Mouse (Mus musculus) hindbrain, embryonic 16.5 days (tissue): ENCODE measurements around the gene Ctf2. TPM values are rescaled to one million over a fixed set of nuclear protein-coding genes. Genes with fewer than 3 reads are reported as not detected.

Source experiments
- ATAC-seq: fragments of 200-750 bp; cut with Nextera tagmentation; 2 replicates; pipeline ENCODE4 v1.8.0; 2017; ENCODE audit warnings: moderate TSS enrichment, moderate library complexity
- H3K27ac ChIP-seq: fragments of 300-500 bp; sonication (generic); 2 replicates; pipeline ENCODE4 v1.5.1; 2014; ENCODE audit warnings: low read depth, mild to moderate bottlenecking, control low read depth, low read length, moderate library complexity
- H3K27me3 ChIP-seq: fragments of 300-500 bp; sonication (generic); replicated peaks from 2 replicates; pipeline ENCODE4 v1.6.1; 2014; ENCODE audit warnings: low read length; ENCODE audit not compliant: control insufficient read depth, insufficient read depth
- H3K36me3 ChIP-seq: fragments of 300-500 bp; sonication (generic); 2 replicates; pipeline ENCODE4 v1.6.1; 2014; ENCODE audit warnings: mild to moderate bottlenecking, low read length, moderate library complexity, mixed read lengths; ENCODE audit not compliant: control insufficient read depth, insufficient read depth
- H3K4me1 ChIP-seq: fragments of 300-500 bp; sonication (generic); 2 replicates; pipeline ENCODE4 v1.6.1; 2014; ENCODE audit warnings: low read depth, low read length; ENCODE audit not compliant: control insufficient read depth, insufficient read depth
- H3K4me2 ChIP-seq: fragments of 300-500 bp; sonication (generic); 2 replicates; pipeline ENCODE4 v1.6.1; 2014; ENCODE audit warnings: mild to moderate bottlenecking, low read length, control low read depth, moderate library complexity
- H3K4me3 ChIP-seq: fragments of 300-500 bp; sonication (generic); 2 replicates; pipeline ENCODE4 v1.5.1; 2014; ENCODE audit warnings: mild to moderate bottlenecking, low read length, control low read depth, moderate library complexity
- H3K9ac ChIP-seq: fragments of 300-500 bp; sonication (generic); 2 replicates; pipeline ENCODE4 v1.6.1; 2014; ENCODE audit warnings: low read depth, mild to moderate bottlenecking, control low read depth, low read length, moderate library complexity
- H3K9me3 ChIP-seq: fragments of 300-500 bp; sonication (generic); 2 replicates; pipeline ENCODE4 v1.6.1; 2014; ENCODE audit warnings: mild to moderate bottlenecking, low read length, moderate library complexity; ENCODE audit not compliant: control insufficient read depth
- WGBS: fragments of 180-500 bp; shearing (Covaris S2); extraction: QIAGEN DNeasy Blood & Tissue Kit; methylation state at CpG from one replicate; pipeline ENCODE4 v1.1.7; 2014; 5-methylcytosine and 5-hydroxymethylcytosine counted together
- polyA plus RNA-seq: library from polyadenylated mRNA; unstranded; fragments of >200 nt; fragmentation: Nextera tagmentation; extraction: Ambion mirVana; gene quantifications from 2 replicates; pipeline ENCODE4 v1.2.1, GENCODE M21; 2015

Gene Ctf2
- polyA plus RNA-seq, 1 experiment from 2014 or later = 0.20 TPM

DNA sequence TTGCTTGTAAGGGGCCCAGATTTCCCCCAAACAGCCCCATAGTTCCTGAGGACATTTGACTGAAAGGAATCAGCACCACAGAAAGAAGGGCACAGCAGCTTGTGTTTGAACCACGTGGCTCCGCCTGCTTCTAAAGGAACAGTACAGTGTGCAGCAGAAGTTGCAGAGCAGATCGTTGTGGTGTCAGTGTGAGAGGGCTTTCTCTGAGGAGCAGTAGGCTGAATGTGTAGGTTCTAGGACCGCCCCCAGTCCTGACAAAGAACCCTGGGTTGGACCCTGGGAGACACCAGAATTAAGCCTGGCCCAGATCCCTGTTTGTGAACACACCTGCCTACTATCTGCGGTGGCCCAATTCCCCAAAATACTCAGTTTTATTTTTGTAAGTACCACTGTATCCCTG is 39.3 kb upstream of the Ctf2 start:
- Histone ChIP-seq H3K4me1 (peaks cover 23% of the 10 kb centered on the region), H3K9ac (no peak overlapping the region), H3K27me3 (no peaks in the 10 kb centered on the region), H3K9me3 (no peaks in the 10 kb centered on the region), H3K4me3 (no peak overlapping the region), H3K27ac (no peak overlapping the region), H3K4me2 (no peak overlapping the region), H3K36me3 (peaks cover 8% of the 10 kb centered on the region)
- 71% methylated on average over 5 of the region's 5 CpGs for WGBS
- ATAC-seq = no peak

DNA sequence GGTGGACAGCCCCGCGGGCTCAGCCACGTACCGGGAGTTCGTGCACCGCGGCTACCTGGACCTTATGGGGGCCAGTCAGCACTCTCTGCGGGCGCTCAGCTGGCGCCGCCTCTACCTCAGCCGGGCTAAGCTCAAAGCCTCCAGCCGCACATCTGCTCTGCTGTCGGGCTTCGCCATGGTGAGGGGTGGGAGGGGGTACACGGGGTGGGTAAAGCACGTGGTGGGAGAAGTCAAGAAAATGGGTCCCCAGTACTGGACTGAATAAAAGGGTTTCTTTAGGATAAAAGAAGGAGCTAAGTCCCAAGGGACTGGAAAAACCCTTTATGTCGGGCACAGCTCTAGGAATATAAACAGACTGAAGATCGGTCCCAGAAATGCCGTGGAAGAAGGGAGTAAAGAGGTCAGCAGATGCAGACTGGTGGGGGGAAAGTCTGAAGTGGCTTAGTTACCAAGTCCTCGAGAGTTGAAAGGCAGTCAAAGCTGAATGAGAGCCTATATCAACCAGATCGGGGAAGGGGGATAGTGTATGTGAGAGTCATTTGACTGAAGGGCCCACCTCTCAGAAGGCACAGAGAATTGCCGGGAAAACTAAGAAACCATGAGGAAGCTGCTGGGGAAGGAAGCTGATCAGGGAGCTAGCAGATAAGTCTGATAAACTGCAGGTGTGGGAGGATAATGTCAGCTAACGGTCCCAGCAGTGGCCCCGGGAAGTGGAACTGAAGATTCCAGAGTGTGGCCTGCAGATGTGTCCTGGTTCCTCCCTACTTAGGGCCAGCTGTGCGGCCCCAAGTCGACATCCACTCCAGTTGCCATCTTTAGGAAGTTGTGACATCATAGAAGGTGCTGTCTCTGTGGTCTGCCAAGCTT is 38.3 kb upstream of the Ctf2 start:
- peaks cover 15% of the 10 kb centered on the region for H3K36me3 ChIP-seq
- H3K27ac ChIP-seq = peak overlapping the region; percentile 81

DNA sequence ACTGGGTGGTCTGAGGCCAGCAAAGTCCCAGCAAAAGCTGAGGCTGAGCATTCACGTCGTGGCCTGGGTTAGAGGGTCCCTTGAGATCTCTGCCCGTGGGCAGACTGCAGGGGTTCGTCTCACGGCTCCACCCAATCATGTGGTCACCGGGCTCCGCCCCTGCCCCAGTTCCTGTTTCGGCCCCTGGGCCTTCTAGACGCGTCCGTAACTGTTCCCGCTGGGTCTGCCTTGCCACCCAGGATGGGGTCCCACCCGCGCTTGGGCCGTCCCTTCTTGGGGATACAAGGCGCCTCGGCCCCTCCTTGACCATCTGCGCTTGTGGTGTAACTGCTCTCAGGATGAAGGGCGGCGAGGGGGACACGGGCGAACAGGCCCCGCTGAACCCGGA is 37.7 kb upstream of the Ctf2 start, which contains the start of gene Orai3:
Orai3 (plus strand) TSS at position 165 of the 388 bp plus-strand sequence.
- peak within 1 kb of the TSS; percentile 68 for H3K4me2 ChIP-seq
- H3K27me3 ChIP-seq = no peaks in the 10 kb centered on the region
- peaks cover 15% of the 10 kb centered on the region for H3K36me3 ChIP-seq
- peak within 1 kb of the TSS; percentile 68 for H3K9ac ChIP-seq
- 0% methylated on average over 24 of the region's 24 CpGs for WGBS
- H3K9me3 ChIP-seq = no peaks in the 10 kb centered on the region
- ATAC-seq = peak; percentile 57
- H3K4me3 ChIP-seq = peak within 1 kb of the TSS; percentile 50
- peak within 1 kb of the TSS; percentile 81 for H3K27ac ChIP-seq
- peaks cover 23% of the 10 kb centered on the region for H3K4me1 ChIP-seq

More for the DNA sequence above, 38.3 kb upstream of the Ctf2 start:
- peak overlapping the region; percentile 68 for H3K9ac ChIP-seq
- peak; percentile 22 for ATAC-seq
- 9% methylated on average over 27 of the region's 27 CpGs for WGBS
- H3K4me3 ChIP-seq = peak overlapping the region; percentile 50
- peak overlapping the region; percentile 68 for H3K4me2 ChIP-seq
- no peaks in the 10 kb centered on the region for H3K9me3 ChIP-seq
- H3K4me1 ChIP-seq = peaks cover 23% of the 10 kb centered on the region
- no peaks in the 10 kb centered on the region for H3K27me3 ChIP-seq

DNA sequence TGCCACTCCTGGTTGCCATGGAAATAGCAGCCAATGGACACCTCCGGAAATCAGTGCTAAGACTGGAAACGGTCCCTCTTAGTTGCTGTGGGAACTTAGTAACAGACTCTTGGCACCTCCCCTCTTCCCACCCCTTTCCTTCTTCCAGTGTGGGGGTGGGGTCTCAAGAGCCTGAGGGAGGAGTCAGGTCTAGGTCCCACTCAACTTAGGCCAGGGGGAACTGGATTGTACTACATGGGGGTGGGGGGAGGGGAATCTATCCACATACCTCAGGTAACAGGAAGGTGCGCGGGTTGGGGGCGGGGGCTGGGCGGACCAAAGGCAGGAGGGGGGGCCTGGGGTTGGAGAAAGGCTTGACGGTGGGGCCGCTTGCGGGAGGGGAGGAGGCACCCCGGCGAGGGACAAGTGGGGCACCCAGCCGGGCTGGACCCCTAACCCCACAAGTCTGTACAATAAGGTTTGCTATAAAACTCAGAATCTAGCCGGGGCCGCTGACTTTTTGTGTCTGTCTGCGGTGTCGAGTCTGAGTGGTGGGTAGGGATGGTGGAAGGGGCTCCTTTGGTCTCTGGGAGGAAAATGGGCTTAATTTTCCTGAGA is 37.1 kb upstream of the Ctf2 start:
- peak; percentile 91 for ATAC-seq
- Histone ChIP-seq H3K27ac (peak overlapping the region; percentile 81), H3K9me3 (no peaks in the 10 kb centered on the region), H3K4me1 (peaks cover 23% of the 10 kb centered on the region), H3K36me3 (peaks cover 18% of the 10 kb centered on the region), H3K9ac (peak overlapping the region; percentile 68), H3K27me3 (no peaks in the 10 kb centered on the region), H3K4me2 (peak overlapping the region; percentile 68), H3K4me3 (peak overlapping the region; percentile 50)
- under 1% methylated on average over 16 of the region's 16 CpGs for WGBS

DNA sequence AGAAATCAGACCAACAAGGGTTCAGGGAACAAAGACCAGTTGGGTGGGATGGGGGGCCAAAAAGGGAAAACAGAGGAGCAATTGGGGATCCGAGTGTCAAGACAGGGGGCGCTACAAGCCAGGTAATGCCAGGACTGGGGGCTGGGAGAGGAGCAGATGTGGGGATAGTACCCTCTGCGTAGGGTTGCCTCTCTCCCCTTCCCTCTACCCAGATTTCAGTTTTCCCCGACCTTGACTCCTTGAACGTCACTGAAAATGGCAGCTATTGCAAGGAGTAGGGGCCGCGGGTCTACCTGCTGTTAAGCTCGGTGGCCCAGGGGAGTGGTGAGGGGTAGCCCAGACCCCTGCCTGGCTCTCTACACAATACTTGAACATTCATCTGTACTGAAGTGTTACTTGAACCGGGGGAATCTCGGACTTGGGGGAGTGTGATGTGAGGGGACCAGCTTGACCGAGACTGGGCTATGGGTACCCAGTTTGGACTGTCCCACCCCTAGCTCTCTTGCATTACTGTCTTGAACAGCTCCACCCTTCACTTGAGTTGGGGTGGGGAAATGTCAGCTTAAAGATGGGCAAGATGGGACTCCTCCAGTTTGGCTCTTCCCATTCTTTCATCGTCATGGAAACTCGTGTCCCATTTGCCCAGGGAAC is 36.5 kb upstream of the Ctf2 start:
- no peak for ATAC-seq
- H3K4me2 ChIP-seq = peak overlapping the region; percentile 20; the same call in 1 of the 2 replicates
- peaks cover 23% of the 10 kb centered on the region for H3K4me1 ChIP-seq
- H3K27me3 ChIP-seq = no peaks in the 10 kb centered on the region
- H3K4me3 ChIP-seq = no peak overlapping the region
- peaks cover 22% of the 10 kb centered on the region for H3K36me3 ChIP-seq
- peak overlapping the region; percentile 49; the same call in 1 of the 2 replicates for H3K27ac ChIP-seq
- 49% methylated on average over 13 of the region's 13 CpGs for WGBS
- H3K9ac ChIP-seq = no peak overlapping the region
- H3K9me3 ChIP-seq = no peaks in the 10 kb centered on the region

DNA sequence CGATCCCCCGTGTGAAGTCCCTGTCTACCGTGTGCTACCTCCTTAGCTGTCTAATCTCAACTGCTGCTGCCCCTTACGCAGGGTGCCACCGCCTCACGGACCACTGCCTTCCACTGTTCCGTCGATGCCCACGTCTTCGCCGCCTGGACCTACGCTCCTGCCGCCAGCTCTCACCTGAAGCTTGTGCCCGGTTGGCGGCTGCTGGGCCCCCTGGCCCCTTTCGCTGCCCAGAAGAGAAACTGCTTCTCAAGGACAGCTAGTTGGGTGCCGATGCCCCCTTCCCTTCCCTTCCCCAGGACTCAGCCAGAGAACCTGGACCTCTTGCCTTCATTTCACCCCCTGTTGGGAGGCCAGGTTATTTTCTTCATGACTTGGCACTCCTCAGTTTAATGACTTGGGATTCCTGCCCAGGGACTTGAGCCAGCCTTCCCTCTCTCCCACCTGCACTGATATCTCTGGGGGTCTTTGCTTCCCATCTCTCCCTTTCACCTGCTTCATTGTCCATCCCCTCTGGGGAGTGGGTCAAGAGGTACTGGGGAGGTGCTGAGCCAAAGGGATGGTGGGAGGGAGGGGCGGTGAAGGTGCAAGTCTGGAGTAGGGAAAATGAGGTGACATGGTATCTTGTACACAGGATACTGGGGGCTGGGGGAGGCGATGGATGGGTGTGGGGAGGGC is 35.8 kb upstream of the Ctf2 start:
- no peak for ATAC-seq
- WGBS = 92% methylated on average over 19 of the region's 19 CpGs
- H3K36me3 ChIP-seq = peaks cover 26% of the 10 kb centered on the region

DNA sequence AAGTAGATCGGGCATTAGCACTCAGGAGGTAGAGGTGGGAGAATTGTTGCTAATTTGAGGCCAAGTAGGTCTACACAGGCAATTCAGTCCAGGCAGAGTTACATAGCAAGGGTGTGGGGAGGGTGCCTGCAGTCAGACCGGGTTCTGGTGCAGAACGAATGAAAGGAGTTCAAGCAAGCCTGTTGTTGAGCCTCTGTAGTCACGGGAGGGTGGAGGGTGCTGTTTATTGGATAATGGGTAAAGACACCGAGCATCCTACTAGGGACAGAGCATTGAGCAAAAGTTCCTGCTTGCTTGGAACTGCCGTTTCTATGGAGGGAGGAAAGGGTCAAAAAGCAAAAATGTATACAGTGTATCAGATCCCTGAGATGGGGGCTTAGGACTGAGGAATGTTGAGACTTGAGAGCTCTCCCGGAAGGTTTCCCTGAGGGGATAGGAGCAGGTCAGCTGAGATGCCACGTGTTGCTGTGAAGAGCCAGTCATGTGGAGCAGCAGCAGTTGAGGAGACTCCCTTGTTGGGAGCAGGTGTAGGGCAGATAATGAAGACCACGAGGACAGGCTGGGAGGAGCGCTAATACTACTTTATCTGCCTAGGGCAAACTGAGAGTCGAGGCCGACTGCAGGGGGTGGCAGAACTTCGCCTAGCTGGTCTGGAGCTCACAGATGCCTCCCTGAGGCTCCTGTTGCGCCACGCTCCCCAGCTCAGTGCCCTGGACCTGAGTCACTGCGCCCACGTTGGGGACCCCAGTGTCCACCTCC is 35.1 kb upstream of the Ctf2 start:
- no peak for ATAC-seq
- 76% methylated on average over 17 of the region's 17 CpGs for WGBS

More for the DNA sequence above, 35.8 kb upstream of the Ctf2 start:
- no peak overlapping the region for H3K4me2 ChIP-seq
- 0 out of 2 replicates have a peak overlapping the region, but pooled peaks have one; percentile 6 for H3K9ac ChIP-seq
- H3K27ac ChIP-seq = no peak overlapping the region
- no peaks in the 10 kb centered on the region for H3K27me3 ChIP-seq
- no peak overlapping the region for H3K4me3 ChIP-seq
- H3K4me1 ChIP-seq = peaks cover 23% of the 10 kb centered on the region
- H3K9me3 ChIP-seq = no peaks in the 10 kb centered on the region

DNA sequence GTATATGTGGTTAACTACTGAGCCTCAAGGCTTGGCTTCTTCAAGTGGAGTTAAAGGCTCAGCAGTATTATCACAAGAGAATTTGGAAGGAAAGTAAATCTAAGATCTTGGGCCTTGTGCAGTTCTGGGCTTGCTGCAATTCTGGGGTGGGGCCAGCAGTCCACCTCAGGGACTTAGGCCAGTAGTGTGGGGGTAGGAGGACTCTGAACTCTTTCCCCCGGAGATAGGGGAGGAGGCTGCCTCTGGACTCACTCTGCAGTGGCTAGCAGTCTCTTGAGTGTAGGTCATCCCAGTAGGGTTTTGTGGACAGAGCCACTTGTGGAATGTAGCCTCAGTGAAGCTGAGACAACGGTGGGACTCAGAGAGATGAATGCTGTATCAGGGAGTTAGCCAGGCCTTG is 33.8 kb upstream of the Ctf2 start:
- H3K36me3 ChIP-seq = peaks cover 30% of the 10 kb centered on the region
- H3K27ac ChIP-seq = no peak overlapping the region
- H3K4me1 ChIP-seq = peaks cover 21% of the 10 kb centered on the region
- no peaks in the 10 kb centered on the region for H3K9me3 ChIP-seq
- H3K9ac ChIP-seq = no peak overlapping the region
- WGBS = 95% methylated on average over 2 of the region's 2 CpGs
- no peaks in the 10 kb centered on the region for H3K27me3 ChIP-seq
- no peak overlapping the region for H3K4me2 ChIP-seq
- ATAC-seq = no peak
- no peak overlapping the region for H3K4me3 ChIP-seq

More for the DNA sequence above, 35.1 kb upstream of the Ctf2 start:
- no peak overlapping the region for H3K27ac ChIP-seq
- H3K27me3 ChIP-seq = no peaks in the 10 kb centered on the region
- no peak overlapping the region for H3K9ac ChIP-seq
- no peak overlapping the region for H3K4me3 ChIP-seq
- no peaks in the 10 kb centered on the region for H3K9me3 ChIP-seq
- no peak overlapping the region for H3K4me2 ChIP-seq
- H3K36me3 ChIP-seq = peaks cover 30% of the 10 kb centered on the region
- H3K4me1 ChIP-seq = peaks cover 23% of the 10 kb centered on the region
